Mouse (Mus musculus) neural tube, embryonic 12.5 days (tissue): Measurements from ENCODE around the gene Oxct2a. TPM values are rescaled to one million over a fixed set of nuclear protein-coding genes. Genes with fewer than 3 reads are reported as not detected.
"Not testable (repeated sequence)": the region's sequence is repeated elsewhere in the genome, so short reads cannot be mapped to it uniquely, and the experiment has no call there.

Experiments used
- ATAC-seq: fragments of 200-750 bp; cut with Nextera tagmentation; 2 replicates; pipeline ENCODE4 v1.8.0; 2017; ENCODE audit warnings: low read depth, mild to moderate bottlenecking, moderate TSS enrichment, moderate library complexity; ENCODE audit not compliant: low FRiP score
- H3K27ac ChIP-seq: fragments of 300-500 bp; sonication (generic); 2 replicates; pipeline ENCODE4 v1.5.1; 2016
- H3K27me3 ChIP-seq: fragments of 300-500 bp; sonication (generic); replicated peaks from 2 replicates; pipeline ENCODE4 v1.6.1; 2016; ENCODE audit warnings: mild to moderate bottlenecking
- H3K36me3 ChIP-seq: fragments of 300-500 bp; sonication (generic); 2 replicates; pipeline ENCODE4 v1.6.1; 2016; ENCODE audit warnings: mild to moderate bottlenecking
- H3K4me1 ChIP-seq: fragments of 300-500 bp; sonication (generic); 2 replicates; pipeline ENCODE4 v1.6.1; 2016
- H3K4me2 ChIP-seq: fragments of 300-500 bp; sonication (generic); replicated peaks from 2 replicates; pipeline ENCODE4 v1.6.1; 2016; ENCODE audit warnings: mild to moderate bottlenecking
- H3K4me3 ChIP-seq: fragments of 300-500 bp; sonication (generic); 2 replicates; pipeline ENCODE4 v1.5.1; 2016
- H3K9ac ChIP-seq: fragments of 300-500 bp; sonication (generic); 2 replicates; pipeline ENCODE4 v1.6.1; 2016; ENCODE audit warnings: mild to moderate bottlenecking
- H3K9me3 ChIP-seq: fragments of 300-500 bp; sonication (generic); 2 replicates; pipeline ENCODE4 v1.6.1; 2016; ENCODE audit warnings: mild to moderate bottlenecking
- WGBS: fragments of 180-500 bp; shearing (Covaris S2); methylation state at CpG from one replicate; pipeline ENCODE4 v1.1.7; 2016; 5-methylcytosine and 5-hydroxymethylcytosine counted together
- polyA plus RNA-seq: library from polyadenylated mRNA; unstranded; fragments of >200 nt; fragmentation: Nextera tagmentation; extraction: Ambion mirVana; gene quantifications from 2 replicates; pipeline ENCODE4 v1.2.1, GENCODE M21; 2016

Oxct2a gene
- polyA plus RNA-seq, 1 experiment from 2014 or later: not detected

DNA sequence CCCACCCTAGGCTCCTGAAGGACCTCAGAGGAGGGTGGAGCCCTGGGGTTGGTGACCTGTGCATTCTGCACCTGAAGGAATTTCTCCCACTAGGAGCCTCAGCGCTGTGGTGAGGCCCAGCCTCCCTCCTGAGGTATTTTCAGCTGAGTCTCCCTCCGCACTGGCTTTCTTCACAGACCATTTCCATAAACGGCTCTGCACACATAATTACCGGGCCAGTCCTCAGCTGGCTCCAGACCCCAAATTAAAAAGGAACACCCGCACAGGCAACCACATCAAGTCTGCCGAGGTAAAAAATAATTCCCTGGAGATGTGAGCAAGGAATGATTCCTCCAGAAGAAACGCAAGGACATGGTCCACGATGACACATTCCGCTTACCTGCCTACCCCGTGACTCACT, 11.8 kb upstream of the Oxct2a start:
- H3K4me1 ChIP-seq, H3K4me2 ChIP-seq, H3K36me3 ChIP-seq, H3K4me3 ChIP-seq, H3K27me3 ChIP-seq, H3K9me3 ChIP-seq, ATAC-seq, H3K9ac ChIP-seq, H3K27ac ChIP-seq: not testable (repeated sequence)
- 74% methylated on average over 10 of the region's 10 CpGs for WGBS

DNA sequence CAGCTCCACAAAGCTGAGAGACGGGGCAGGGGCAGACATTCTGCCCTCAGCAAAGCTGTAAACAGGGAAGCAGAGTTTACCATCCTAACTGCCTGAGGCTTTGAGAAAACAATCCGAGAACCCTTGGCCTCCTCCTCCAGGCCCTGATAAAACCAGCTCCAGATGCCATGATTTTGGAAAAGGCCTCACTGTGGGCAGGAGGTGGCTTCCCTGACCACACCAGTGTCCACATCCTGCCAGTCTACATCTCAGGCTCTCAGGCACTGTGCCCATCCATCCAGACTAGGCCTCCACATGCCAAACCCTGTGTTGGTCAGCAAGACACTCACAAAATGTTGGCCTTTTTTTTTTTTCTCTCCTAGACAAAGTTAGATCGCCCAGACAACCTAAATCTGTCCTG, 10.7 kb upstream of the Oxct2a start:
- no peak for ATAC-seq
- Histone ChIP-seq H3K9ac (no peak overlapping the region), H3K36me3 (no peaks in the 10 kb centered on the region), H3K4me1 (no peaks in the 10 kb centered on the region), H3K4me3 (no peak overlapping the region), H3K9me3 (no peaks in the 10 kb centered on the region), H3K27me3 (no peaks in the 10 kb centered on the region; the same call in 1 of the 2 replicates), H3K4me2 (no peak overlapping the region), H3K27ac (no peak overlapping the region)
- WGBS: 77% methylated on average over 3 of the region's 3 CpGs

DNA sequence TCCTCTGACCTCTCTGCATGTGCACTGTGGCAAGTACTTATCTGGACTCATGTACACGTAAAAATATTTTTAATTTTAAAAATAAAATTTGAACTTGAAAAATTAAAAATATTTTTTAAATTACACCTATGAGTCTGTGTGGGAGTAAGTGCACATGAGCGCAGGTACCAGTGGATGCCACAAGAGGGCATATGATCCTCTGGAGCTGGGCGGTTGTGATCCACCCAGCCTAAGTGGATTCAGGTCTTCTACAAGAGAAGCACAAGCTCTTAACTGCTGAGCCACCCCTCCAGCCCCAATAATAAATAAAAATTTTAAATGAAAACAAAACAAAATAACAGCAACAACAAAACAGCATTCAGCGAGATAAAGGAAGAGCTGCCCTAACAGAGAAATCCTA, 9.7 kb upstream of the Oxct2a start:
- H3K36me3 ChIP-seq: no peaks in the 10 kb centered on the region
- no peak for ATAC-seq
- H3K4me2 ChIP-seq: no peak overlapping the region
- no peaks in the 10 kb centered on the region for H3K4me1 ChIP-seq
- WGBS: 95% methylated on average over 4 of the region's 4 CpGs
- H3K27ac ChIP-seq: no peak overlapping the region
- H3K4me3 ChIP-seq: no peak overlapping the region
- no peaks in the 10 kb centered on the region for H3K27me3 ChIP-seq
- H3K9ac ChIP-seq: no peak overlapping the region
- no peaks in the 10 kb centered on the region for H3K9me3 ChIP-seq

DNA sequence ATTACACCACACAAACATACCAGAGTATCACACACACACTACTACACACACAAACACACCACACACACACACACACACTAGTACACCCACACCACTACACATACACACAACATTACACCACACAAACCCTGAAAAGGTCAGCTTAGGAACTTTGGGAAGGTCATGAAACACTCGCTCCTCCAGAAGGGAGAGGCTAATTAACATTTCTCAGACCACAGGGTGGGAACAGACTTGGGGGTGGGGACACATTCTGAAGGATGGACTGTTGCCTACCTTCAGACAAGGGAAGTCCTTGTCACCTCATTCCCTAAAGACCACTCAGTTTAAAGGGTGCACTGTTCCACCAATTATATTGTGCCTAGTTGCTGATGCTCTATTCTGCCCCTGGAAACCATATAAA, 8.5 kb upstream of the Oxct2a start:
- H3K9ac ChIP-seq, H3K27ac ChIP-seq, H3K4me1 ChIP-seq, H3K9me3 ChIP-seq, H3K4me3 ChIP-seq, H3K36me3 ChIP-seq, H3K4me2 ChIP-seq, H3K27me3 ChIP-seq, ATAC-seq: not testable (repeated sequence)
- 61% methylated on average over 1 of the region's 1 CpGs for WGBS

DNA sequence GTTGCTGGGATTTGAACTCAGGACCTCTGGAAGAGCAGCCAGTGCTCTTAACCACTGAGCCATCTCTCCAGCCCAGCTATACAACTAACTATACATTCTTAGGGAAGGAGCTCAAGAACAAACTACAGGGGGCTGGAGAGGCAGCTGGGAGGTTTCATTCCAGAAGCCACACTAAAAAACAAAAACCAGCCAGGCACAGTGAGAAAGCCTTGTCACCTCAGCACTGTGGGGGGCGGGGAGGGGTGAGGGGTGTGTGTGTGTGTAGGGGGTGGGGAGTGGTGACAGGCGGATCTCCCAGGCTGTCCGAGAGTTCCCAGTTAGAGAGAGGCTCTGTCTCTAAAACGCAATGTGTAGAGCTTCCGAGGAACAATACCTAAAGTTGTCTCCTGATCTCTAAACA, 7.9 kb upstream of the Oxct2a start:
- Histone ChIP-seq H3K9ac (no peak overlapping the region), H3K4me1 (no peaks in the 10 kb centered on the region), H3K4me3 (no peak overlapping the region), H3K9me3 (no peaks in the 10 kb centered on the region), H3K4me2 (no peak overlapping the region), H3K27ac (no peak overlapping the region), H3K36me3 (no peaks in the 10 kb centered on the region), H3K27me3 (no peaks in the 10 kb centered on the region)
- ATAC-seq: no peak
- 76% methylated on average over 5 of the region's 5 CpGs for WGBS

DNA sequence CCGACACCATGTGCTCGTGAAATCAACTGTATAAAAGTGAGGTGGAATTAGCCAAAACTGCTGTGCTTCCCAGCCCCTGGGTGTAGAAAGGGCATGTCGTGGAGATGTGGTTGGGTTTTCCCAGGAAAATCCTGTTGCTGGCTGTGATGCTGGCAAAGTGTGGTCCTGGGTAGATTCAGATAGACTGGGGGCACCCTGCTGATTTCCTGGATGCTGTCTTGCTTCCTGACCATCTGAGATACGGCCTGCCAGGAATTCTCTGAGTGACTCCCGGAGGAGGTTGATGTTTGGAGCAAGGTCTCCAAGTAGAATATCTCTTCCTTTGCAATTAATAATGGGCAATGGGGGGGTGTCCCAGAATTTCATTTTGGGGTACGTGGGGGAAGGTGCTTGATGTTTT, 5.5 kb upstream of the Oxct2a start:
- H3K9me3 ChIP-seq: no peaks in the 10 kb centered on the region
- no peaks in the 10 kb centered on the region for H3K36me3 ChIP-seq
- 76% methylated on average over 6 of the region's 6 CpGs for WGBS
- no peak overlapping the region for H3K27ac ChIP-seq
- no peak overlapping the region for H3K9ac ChIP-seq
- H3K4me1 ChIP-seq: no peaks in the 10 kb centered on the region
- H3K27me3 ChIP-seq: 0 out of 2 replicates have a peak, but pooled peaks cover 2% of the 10 kb centered on the region
- H3K4me3 ChIP-seq: no peak overlapping the region
- H3K4me2 ChIP-seq: no peak overlapping the region
- ATAC-seq: no peak

DNA sequence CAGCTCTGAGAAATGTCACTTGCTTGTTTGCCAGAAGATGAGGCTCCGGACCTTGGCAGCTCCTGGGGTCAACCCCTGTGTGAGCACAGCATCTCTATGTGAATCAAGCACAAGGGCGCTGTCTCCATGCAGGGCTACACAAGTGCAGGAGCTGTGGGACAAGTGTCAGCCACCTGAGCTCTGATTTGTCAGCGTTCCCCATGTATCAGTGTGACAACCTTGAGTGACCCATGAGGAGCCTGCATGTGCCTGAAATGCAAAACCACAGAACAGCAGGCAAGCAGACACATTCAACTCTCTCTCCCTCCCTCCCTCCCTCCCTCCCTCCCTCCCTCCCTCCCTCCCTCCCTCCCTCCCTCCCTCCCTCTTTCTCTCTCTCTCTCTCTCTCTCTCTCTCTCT, 4.2 kb upstream of the Oxct2a start:
- 49% methylated on average over 3 of the region's 3 CpGs for WGBS
- Histone ChIP-seq H3K4me2 (no peak overlapping the region), H3K36me3 (no peaks in the 10 kb centered on the region), H3K27ac (no peak overlapping the region), H3K27me3 (peaks cover 12% of the 10 kb centered on the region), H3K4me1 (no peaks in the 10 kb centered on the region), H3K9ac (no peak overlapping the region), H3K4me3 (no peak overlapping the region), H3K9me3 (no peaks in the 10 kb centered on the region)
- no peak for ATAC-seq

DNA sequence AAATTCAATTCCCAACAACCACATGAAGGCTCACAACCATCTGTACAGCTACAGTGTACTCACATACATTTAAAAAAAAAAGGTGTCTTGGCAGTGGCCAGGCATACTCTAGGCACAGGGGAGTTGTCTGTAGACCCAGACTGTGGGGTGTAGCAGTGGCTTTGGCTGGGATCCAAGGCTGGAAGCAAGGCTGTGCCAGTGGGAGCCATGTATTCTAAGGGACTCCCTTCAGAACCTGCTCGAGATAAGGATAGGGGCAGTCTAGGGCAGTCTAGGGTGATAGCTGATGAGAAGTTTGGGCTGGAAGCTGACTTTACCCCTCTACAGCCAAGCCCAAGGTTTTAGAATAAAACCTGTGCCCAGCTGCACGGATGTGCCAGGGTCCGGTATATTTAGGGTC, 2.7 kb upstream of the Oxct2a start:
- Histone ChIP-seq H3K4me1 (no peaks in the 10 kb centered on the region), H3K9ac (no peak overlapping the region)

DNA sequence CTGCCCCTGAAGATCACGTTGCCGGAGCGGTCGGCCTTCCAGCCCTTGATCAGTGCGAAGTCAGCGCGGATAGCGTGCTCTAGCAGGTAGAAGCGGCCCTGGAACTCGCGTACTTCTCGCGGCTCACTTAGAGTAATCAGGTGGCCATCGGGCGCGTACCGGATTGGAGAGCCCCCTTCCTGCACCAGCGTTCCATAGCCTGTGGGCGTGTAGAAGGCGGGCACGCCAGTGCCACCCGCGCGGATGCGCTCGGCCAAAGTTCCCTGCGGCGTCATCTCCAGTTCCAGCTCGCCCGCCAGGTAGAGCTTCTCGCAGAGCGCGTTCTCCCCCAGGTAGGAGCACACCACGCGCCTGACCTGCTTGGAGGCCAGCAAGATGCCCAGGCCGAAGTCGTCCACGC, 524 bp downstream of the Oxct2a start:
- ATAC-seq, H3K9me3 ChIP-seq, H3K36me3 ChIP-seq, H3K27ac ChIP-seq, H3K4me3 ChIP-seq, H3K4me1 ChIP-seq, H3K9ac ChIP-seq: not testable (repeated sequence)
- Histone ChIP-seq H3K27me3 (peaks cover 20% of the 10 kb centered on the region), H3K4me2 (peak overlapping the region; percentile 54)
- 21% methylated on average over 32 of the region's 38 CpGs for WGBS

More for the DNA sequence above, 2.7 kb upstream of the Oxct2a start:
- WGBS: 82% methylated on average over 3 of the region's 3 CpGs
- ATAC-seq: no peak
- no peak overlapping the region for H3K4me2 ChIP-seq
- no peaks in the 10 kb centered on the region for H3K9me3 ChIP-seq
- no peak overlapping the region for H3K27ac ChIP-seq
- peaks cover 20% of the 10 kb centered on the region for H3K27me3 ChIP-seq
- H3K36me3 ChIP-seq: no peaks in the 10 kb centered on the region
- no peak overlapping the region for H3K4me3 ChIP-seq

DNA sequence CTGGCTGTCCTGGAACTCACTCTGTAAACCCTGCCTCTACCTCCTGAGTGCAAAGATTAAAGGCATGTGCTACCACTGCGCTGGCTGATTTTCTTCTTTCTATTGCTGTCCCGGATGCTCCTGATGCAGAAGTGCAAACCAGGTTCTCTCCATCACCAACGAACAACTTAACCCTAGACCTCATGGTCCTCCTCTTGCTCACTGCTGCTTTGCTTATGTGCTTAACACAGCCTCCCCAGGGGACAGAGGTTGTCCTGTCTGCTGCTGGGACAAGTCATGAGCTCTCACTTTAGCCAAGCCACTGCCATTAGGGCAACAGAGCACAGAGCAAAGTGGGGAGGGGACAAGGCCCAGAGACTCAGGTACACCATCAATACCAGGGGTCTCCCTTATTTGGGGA, 8.9 kb downstream of the Oxct2a start:
- Histone ChIP-seq H3K4me3 (no peak overlapping the region), H3K4me2 (no peak overlapping the region), H3K9me3 (no peaks in the 10 kb centered on the region), H3K9ac (no peak overlapping the region), H3K36me3 (no peaks in the 10 kb centered on the region), H3K27me3 (no peaks in the 10 kb centered on the region), H3K27ac (no peak overlapping the region), H3K4me1 (no peaks in the 10 kb centered on the region)
- 91% methylated on average over 3 of the region's 3 CpGs for WGBS
- ATAC-seq: no peak

DNA sequence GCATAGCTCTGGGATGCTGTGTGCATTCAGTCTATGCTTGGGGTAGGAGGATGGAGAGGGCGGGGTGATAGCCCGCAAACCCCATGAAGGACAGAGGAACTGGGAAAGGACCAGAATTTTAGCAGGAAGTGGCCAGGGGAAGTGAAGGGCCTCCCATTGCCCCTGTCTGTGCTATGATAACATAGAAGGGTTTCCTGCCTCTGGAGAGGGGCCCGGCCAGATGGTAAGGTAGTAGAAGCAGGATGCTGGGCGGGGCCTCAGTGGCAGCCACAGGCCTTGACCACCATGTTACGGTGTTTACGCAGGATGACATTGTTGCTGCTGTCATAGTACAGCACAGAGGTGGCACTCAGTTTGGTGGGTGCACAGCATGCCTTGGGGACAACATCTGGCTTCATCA, 10.4 kb downstream of the Oxct2a start:
- Histone ChIP-seq H3K9me3 (no peaks in the 10 kb centered on the region), H3K4me1 (no peaks in the 10 kb centered on the region), H3K27me3 (no peaks in the 10 kb centered on the region), H3K36me3 (no peaks in the 10 kb centered on the region), H3K4me2 (no peak overlapping the region), H3K4me3 (no peak overlapping the region), H3K27ac (no peak overlapping the region), H3K9ac (no peak overlapping the region)
- WGBS: 84% methylated on average over 6 of the region's 6 CpGs
- no peak for ATAC-seq

DNA sequence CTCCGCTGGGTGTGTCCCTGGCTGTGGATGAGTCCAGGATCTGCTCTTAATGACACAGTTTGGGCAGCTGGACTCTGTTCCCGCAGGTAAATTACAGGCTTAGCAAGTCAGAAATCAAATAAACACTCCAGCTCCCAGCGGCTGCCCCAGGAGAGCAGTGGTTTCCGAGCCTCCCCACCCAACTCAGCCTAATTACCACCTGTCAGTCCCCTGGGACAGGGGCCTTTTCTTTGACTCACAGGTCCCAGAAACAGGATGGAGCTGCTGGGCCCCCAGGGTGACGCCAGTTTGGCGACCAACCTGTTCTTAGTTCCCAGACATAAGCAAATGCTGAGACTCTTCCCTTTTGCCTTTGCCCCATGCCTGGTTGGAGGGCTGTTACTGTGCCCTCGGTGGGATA, 11.6 kb downstream of the Oxct2a start:
- Histone ChIP-seq H3K27me3 (no peaks in the 10 kb centered on the region), H3K36me3 (no peaks in the 10 kb centered on the region), H3K4me1 (no peaks in the 10 kb centered on the region), H3K27ac (no peak overlapping the region), H3K9me3 (no peaks in the 10 kb centered on the region), H3K4me2 (no peak overlapping the region), H3K4me3 (no peak overlapping the region), H3K9ac (no peak overlapping the region)
- WGBS: 93% methylated on average over 7 of the region's 7 CpGs
- ATAC-seq: no peak

DNA sequence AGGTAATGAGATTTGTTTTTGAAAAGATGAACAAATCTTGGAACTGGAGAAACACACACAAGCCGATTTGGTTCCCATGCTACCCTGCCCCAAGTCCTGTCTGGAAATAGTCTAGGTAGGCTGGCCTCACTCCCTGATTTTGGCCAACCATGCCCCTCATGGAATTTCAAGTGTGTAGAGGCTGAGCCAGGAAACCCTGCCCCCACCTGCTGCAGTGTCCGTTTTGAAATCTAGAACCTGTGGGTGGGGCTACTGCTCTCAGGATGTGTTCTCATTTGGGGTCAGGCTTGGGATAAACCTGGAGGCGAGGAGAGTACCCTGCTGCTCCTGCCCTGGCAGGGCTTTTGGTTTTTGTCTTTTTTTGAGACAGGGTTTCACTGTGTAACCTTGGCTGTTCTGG, 15.1 kb downstream of the Oxct2a start:
- WGBS: 70% methylated on average over 3 of the region's 3 CpGs
- H3K4me3 ChIP-seq: no peak overlapping the region
- H3K9ac ChIP-seq: no peak overlapping the region
- H3K27ac ChIP-seq: no peak overlapping the region
- H3K27me3 ChIP-seq: no peaks in the 10 kb centered on the region
- ATAC-seq: no peak
- no peaks in the 10 kb centered on the region for H3K4me1 ChIP-seq
- H3K4me2 ChIP-seq: no peak overlapping the region
- H3K36me3 ChIP-seq: peaks cover 9% of the 10 kb centered on the region
- no peaks in the 10 kb centered on the region for H3K9me3 ChIP-seq

DNA sequence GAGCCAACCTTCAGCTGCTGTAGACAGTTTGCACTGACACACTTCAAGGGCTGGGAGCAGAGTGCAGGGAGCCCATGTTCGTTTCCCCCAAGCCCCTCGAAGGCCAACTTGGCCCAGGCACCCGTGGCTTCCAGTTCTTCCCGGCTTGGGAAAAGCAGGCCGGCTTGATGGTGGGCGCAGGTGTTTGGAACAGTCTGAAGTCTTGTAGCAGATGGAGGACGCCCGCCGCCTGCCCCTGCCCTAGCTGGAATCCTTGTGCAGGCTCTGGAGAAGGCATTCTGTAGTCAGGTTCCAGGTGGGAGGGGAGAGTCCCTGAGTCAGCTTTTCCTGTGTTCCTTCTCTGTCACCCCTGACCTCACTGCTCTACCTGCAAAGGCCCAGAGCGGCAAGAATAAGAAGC, 16.4 kb downstream of the Oxct2a start:
- H3K4me3 ChIP-seq: no peak overlapping the region
- no peaks in the 10 kb centered on the region for H3K4me1 ChIP-seq
- H3K9ac ChIP-seq: no peak overlapping the region
- no peak for ATAC-seq
- no peaks in the 10 kb centered on the region for H3K9me3 ChIP-seq
- no peak overlapping the region for H3K27ac ChIP-seq
- H3K4me2 ChIP-seq: no peak overlapping the region
- no peaks in the 10 kb centered on the region for H3K27me3 ChIP-seq
- peaks cover 21% of the 10 kb centered on the region for H3K36me3 ChIP-seq
- 91% methylated on average over 10 of the region's 10 CpGs for WGBS
